Mouse (Mus musculus): Measurements from ENCODE around the gene Vac14.

Gene Vac14

DNA sequence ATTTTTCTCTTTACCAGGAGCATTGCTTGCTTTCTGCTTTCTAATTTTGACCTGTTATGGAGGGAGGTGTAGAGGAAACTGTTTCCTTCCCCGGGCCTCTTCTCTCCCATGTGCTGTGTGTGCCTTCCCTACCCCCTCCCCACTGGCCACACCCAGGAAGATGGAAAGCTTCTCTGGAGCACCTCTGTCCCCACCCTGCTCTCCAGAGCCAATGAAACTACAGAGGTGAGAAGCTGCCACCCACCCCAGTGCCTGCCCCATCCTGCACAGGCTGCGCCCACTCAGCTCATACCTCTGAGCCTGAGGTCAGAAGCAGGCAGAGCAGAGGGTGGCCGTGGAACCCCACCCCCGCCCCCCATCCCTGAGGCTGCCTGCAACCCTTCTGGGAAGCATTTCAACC, 136.3 kb downstream of the Vac14 start:
- no peak for DNase-seq

- no peak for DNase-seq
Observed at GRCm38 (mm10) chr8:110755511-110756170, 137.3 kb downstream of the Vac14 start.

DNA sequence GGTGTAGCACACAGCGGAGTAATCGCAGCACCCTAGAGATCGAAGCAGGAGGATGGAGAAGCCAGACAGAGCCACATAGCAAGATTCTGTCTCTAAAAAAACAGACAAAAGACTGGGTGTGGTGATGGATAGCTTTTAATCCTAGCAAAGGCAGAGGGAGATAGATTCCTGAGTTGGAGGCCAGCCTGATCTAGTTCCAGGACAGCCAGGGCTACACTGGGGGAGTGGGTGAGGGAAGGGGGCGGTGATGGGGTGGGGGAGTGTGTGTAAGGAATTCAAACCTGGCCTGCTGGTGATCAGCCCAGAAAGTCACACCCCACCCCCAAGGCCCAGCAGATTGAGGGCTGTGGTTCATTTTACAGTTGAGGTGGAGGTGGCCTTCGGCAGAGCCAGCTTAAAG, 137.8 kb downstream of the Vac14 start:
- DNase-seq, result no peak

DNA sequence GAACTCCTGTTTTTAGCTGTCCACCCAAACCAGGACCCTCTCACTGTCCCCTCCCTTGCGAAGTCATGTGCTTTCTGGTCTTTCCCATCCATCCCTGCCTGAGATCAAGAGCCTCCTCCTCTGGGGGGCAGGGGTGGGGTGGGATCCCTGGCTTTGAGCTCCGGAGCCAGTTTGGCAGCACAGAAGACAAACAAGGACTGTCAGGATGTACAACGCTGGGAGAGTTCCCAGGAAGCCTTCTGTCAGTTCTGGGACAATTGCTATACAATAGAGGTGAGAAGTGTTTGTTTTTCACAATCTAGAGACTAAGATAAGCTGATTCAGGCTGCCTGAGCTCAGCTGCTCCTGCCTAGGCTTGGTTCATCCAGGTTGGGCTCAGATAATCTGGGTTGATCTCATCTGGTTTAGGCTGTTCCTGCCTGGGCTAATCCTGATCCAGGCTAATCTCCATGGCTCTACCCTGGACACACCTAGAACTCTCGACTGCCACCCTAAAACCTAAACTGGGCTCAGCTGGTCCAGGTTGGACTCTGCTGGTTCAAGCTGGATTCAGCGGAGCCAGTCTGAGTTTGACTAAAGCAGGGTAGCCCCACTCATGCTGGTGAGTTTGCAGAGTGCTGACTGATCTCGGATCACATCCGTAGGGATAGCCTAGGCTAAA, 142.0 kb downstream of the Vac14 start:
- peak in 1 of 2 experiments; percentile 42 for DNase-seq

- peak; percentile 81 to 86 for DNase-seq
Observed at GRCm38 (mm10) chr8:110761185-110761584, 142.8 kb downstream of the Vac14 start.

DNA sequence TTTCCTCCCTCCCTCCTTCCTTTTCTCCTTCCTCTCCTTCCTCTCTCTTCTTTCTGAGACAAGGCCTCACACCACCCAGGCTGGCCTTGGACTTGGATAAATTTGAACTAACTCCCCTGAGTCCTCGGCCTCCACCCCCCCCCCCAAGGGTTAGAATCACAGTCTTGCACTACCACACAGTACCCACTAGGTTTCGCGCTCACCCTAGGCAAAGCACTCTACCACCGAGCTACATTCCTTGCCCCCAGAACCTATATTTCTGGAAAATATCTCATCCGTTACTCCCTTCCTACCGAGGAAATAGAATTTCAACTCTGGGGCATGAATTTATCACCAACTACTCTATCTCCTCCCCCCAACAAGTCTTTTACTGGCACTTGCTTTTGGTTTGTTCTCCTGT, 143.6 kb downstream of the Vac14 start:
- DNase-seq, result peak in 1 of 2 experiments; percentile 51

DNA sequence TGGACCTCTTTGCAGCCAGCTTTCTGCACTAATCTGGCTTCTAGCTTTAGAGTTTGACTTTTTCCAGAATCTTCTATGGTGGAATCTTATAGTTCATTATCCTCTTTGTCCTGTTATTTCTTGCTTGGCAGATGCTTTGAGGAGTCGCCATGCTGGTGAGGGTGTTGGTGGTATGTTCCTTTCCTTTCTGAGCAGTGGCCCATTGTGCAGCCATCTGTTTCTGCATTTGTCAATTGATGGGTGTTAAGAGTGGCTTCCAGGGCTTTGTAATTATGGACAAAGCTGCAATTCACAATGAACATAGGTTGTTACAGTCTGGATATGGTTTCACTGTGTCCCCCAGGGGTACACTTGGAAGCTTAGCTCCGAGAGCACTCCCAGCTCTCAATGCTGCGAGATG, 146.3 kb downstream of the Vac14 start:
- no peak for DNase-seq

- no peak for DNase-seq
Observed at GRCm38 (mm10) chr8:110767261-110767660, 148.9 kb downstream of the Vac14 start.

Measured in kidney, postnatal 4 days (tissue).